Mouse (Mus musculus) kidney, postnatal 10 days (tissue): ENCODE data around the gene Ebp.

ENCODE experiments used
- DNase-seq: peaks from one replicate; pipeline ENCODE4 v3.0.0; 2021; ENCODE audit warnings: mixed read lengths

The Ebp gene

DNA sequence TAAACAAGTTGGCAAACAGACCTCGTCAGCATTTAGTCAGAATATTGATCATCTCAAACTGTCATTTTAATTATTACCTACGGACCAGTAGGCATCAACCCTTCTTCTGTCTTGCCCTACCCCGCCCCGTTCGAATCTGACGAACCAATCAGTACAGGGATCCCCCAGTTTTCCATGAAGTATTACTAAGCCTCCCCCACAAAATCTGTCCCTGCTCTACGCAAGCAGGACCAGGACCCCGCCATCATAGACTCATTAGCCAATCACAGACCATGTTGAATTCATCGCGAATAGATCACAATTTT lies at the start of gene Ebp:
Gene Ebp, minus strand, starts transcription at position 94 of the 305 bp plus-strand sequence.
- DNase-seq, result no peak

DNA sequence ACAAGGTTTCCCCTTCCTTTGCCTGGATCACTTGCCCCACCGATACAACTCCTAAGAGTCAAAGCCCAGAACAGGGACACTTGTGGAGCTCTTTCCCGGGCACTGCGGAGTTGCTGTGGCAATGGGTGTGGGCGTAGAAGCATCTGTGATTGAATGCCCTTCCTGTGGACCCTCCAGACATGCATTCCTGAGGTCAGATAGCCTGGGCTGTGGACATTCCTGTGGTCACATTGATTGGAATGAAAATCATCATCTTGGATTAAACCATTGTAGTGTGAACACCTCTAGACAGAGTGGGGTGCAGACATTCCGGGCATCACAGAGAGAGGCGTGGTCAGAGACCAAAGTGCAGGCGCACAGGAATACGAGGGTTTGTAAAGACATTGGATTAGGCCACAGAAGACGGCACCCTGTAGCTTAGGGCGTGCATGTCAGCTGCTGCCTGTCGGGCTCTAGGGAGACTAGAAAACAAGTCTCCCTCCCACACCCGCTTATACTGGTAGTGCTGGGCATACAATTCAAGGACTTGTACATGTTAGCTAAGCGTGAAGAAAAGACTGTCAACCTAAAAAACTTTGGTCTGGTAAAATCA lies 45.6 kb upstream of the Ebp start:
- no peak for DNase-seq

DNA sequence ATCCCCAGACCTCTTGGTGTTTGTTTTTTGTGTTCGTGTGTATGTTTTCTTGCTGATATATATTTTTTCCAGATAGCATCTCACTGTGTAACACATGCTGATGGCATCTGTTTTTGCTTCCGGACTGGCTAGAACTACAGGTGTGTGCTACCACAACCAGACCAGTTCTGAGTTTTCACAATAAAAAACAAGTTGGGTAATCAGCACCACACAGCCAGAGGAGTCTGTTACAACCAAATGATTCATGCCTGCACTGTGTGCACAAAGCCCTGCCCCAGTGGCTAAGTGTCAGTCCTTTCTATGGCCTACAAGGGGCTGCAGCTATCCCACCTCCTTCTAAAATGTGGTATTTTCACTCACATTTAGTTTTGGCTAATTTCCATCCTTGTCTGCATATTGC lies 43.4 kb upstream of the Ebp start:
- no peak for DNase-seq

DNA sequence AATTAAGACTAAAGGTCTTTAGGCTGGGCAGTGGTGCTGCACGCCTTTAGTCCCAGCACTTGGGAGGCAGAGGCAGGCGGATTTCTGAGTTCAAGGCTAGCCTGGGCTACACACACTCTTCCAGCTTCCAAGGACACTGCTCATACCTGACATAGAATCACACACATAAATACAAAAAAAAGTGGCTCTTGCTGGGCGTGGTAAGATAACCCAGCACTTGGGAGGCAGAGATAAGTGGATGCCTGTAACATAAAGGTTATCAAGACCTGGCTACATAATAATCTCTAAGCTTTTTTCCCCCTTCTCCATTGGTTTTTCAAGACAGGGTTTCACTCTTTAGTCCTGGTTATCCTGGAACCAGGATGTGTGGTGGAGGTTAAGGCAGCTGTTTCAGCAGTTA lies 40.3 kb upstream of the Ebp start:
- DNase-seq, result no peak

DNA sequence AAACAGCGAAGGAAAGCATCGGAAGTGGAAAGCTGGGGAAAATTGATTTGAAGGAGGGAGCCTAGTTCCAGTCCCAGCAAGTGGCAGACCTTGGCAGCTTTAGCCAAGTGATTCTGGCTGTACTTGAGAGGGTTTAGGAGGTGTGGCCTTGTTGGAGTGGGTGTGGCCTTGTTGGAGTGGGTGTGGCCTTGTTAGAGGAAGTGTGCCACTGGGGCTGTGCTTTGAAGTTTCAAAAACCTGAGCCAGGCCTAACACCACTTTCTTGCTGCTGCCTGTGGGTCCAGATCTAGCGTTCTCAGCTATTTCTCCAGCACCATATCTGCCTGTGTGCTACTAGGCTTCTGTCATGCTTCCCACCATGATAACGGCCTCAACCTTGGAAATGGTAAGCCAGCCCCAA lies 37.0 kb upstream of the Ebp start:
- no peak for DNase-seq

DNA sequence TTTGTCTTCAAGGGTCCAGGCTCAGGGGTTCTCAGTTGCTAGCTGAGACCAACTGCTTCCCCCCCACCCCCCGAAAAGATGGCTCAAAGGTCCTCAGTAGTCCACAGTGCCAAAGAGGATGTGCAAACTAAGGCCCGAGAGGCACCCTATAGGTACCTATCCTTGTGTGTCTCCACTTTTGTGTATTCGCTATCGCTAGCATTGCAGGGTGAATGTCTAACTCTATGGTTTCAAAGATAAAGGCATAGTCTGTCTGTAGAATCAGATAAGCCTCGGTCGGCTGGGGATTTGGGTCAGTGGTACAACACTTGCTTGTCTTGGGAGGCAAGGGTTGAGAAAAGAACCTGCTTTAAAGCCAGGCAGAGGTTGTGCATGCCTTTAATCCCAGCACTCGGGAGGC lies 30.2 kb upstream of the Ebp start:
- DNase-seq, result no peak

DNA sequence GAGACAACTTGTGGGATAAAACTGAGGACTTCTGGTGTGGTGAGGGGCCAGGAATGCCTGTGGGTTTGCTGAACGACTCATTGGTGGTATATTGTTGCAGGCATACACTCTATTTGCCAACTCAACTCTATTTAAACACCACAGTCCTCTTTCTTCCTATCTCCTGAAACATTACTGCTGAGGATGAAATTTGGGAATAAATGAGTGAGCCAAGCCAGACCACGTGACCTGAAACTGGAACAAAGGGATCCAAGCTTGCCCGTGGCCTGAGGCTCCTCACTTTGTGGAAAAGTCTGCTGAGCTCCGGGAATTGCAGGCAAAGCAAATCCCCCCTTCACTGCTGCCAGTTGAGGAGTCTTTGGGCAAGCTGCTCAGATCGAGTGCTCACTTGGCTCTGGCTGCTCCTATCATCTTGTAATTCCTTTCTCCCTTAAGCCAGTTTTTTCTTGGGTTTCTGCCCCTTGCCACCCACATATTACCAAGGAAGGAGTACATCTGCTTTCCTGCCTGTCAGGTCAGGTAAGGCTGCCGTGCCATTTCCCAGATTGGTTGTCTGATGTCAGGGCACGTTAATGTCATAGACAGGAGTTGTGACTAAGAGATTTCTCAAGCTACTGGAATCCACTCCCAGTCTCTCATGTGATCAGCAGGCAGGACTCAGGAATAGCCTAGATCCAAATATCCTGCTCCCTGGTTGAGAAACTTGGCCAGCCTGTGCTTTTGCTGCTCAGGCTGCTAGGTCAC lies 29.5 kb upstream of the Ebp start:
- DNase-seq, result no peak

DNA sequence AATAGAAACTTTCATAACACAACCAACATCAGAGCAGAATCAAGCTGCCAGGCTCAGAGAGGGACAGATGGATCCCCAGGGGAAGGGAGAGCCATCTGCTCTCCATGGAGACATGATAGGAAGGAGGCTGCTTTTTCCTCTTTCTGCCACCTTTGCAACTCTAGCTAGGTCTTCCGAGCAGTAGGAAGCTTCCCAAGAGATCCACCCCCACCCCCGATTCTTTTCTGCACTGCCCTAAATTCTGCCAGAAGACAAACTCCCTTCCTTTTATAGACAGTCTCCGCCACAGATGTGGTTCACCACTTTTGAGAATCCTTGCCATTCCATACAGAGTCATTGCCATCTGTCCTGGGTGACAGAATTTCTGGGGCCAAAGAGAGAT lies 29.0 kb upstream of the Ebp start:
- DNase-seq, result no peak

DNA sequence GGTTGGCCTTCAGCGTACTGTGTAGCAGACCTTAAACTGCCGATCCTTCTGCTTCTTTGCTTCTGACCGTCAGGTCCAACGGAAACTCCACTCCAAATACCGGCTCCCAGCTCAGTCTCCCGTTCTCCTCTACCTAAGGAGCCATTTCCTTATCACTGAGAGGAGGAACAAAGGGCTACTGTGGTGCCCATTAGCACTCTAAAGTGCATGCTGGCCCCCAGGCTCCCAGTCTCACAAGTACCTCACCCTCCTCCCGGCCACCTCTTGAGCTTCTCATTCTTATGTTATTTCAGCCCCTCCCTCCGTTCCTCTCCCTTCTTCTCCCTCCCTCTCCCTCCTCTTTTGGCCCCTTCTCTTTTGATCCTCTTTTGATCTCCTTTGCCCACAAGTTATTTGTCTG lies 26.3 kb upstream of the Ebp start:
- no peak for DNase-seq

DNA sequence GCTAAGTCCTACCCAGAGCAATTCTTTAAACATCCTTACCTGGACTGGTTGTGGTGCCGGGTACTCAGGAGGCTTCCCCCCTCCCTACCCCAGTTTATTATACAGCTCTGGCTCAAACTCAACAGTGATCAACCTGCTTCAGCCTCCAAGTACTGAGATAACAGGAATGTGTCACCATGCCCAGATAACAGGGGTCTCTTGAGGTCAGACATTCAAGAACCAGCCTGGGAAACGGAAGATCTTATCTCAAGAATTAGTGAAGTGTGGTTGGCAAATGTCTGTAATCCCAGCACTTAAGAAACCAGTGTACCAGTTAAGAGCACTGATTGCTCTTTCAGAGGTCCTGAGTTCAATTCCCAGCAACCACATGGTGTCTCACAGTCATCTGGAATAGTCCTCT lies 24.8 kb upstream of the Ebp start:
- DNase-seq, result no peak

DNA sequence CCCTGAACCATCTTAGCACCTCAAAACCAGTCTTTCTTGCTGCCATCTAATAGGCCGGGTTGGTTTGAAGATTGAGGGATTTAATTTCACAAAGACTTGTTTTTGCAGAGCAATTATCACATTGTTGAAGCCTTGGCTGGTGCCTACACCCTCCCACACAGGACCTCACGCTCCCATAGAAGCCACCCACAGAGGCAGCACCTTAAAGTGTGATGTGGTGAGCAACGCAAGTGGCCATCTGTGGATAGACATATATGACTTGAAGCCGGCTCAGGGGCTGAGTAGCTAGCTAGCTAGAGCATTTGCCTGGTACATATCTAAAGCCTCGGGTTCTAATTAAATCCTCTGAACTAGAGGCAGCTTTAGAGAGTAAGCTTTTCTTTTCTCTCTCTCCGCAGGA lies 24.1 kb upstream of the Ebp start:
- no peak for DNase-seq

DNA sequence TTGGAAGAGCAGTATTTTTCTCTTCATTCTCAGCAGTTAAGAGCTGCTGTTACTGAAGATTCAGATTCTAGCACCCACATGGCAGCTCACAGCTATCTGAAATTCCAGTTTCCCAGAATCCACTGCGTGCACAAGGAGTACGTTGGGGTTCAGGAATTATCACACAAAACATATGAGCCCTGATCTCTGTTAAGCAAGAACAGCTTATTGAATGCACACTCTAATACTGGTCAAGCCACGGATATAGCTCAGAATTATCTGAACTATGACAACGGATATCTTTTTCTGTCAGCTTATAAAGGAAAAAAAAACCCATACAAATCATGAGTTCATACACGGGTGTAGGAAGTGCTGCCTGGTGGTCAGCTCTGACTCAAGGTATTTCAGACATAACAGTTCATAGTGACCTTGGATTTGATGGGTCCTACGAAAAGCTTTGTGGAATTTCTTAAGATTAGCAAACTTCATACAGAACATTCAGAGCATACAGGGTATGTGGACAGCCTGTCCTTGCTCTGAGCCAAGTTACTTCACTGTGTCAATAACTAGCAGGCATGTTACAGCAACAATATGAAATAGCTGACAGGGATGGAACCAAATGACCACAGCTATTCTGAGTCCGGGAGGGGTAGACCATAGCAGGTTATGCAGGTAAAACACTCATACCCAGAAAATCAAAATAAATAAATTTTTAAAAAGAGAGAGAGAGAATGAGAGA lies 18.3 kb upstream of the Ebp start:
- no peak for DNase-seq

DNA sequence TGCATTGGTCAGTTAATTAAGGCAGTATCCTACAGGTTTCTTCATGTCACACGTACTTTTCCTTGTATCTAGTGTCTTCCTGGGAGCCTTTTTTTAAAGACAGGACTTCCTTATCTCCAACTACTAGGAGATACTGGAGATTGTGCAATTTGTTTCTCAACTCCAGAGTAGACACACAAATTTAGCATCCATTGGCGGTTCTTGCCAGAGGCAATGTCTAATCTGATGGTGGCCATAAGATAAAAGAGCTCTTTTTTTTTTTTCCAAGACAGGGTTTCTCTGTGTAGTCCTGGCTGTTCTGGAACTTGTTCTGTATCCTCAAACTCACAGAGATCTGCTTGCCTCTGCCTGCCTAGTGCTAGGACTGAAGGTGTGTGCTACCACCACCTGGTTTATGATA lies 16.4 kb upstream of the Ebp start:
- no peak for DNase-seq

DNA sequence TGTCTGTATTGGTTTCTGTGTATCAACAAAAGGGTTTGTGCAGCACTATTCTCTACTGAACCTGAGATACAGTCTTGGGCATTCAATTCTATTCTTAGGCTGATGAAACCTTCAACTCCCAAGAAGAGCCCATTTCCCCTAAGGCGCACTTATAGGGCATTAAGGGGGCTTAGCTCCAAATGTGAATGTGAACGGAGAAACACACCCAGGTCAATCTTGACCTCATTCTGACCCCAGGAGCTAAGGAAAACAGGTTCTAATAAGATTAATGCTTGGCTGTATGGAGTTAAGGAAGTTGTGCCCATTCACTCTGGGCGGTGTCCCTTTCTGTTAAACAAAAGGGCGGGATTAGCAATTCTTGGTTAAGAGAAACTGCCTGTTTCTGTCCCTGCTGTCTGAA lies 13.9 kb upstream of the Ebp start:
- no peak for DNase-seq

DNA sequence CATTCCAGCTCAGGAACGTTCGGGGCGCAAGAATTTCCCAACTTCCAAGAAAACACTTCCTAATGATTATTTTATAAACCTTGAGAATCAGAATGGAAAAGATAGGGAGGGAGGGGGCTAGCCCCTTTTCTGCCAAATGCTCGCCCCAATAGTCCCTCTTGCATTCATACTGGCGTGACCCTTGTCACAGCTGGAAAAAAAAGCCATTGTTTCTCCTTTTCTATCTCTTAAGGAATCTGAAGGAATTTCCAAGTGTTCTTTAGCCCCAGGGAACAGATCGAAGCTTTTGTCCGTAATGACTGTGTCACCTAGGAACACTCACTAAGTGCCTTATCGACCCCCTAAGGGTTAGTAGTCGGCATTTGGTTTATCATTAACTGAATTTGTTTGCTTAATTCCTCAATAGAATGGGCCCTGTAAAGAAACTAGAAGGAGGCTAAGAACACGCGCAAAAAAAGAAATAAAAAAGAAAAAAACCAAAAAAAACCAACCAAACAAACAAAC lies 13.4 kb upstream of the Ebp start:
- DNase-seq, result no peak

DNA sequence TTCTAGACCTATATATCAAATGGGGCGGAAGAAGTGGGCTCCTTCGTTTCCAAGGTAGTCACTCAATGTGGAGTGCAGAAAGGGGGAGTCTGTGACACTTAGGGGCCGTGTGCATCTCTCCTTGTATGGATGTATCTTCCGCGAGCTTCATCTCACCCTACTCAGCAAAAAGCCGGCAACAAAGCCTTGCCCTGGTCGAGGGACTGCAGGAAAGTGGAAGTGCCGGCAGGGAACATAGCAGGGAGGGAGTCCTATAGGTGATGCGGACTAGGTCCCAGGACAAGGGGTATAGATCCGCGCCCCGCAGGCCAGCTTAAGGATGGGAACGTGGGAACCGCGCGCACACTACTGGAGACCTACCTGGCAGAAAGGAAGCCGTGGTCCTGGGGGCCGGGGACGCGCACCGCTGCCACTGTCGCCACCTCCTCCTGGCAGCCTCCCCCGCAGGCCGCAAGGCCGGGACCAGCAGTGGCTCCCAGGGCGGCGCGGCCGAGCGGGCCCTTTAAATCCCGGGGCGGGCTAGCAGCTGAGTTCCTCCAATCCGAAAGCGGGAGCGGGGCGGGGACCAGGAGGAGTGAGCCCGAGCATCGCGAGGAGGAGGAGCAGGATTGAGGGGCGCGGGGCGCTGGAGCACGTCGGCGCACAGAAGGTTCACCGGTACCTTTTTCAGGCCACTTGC lies 12.8 kb upstream of the Ebp start, which contains the start of gene Porcn:
Gene Porcn, minus strand, starts transcription at position 511 of the 679 bp plus-strand sequence.
- peak; percentile 90 for DNase-seq

DNA sequence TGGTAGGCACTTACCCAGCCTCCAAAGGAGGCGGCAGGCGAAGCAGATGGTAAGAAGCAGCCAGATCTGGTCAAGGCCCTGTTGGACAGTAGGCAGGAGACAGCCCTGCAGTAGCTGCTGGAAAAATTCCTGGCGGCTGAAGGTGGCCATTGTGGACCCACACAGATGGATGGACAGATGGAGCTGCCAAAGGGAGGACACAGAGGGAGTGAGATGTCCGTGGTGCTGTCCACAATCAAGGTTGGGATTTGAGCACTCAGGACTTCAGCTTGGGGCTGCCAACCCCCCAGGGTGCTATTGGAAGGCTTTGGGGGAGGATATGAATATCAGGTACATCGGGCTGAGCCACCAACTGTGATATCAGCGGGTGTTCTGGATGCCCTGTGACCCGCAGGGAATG lies 12.2 kb upstream of the Ebp start:
- DNase-seq, result no peak

DNA sequence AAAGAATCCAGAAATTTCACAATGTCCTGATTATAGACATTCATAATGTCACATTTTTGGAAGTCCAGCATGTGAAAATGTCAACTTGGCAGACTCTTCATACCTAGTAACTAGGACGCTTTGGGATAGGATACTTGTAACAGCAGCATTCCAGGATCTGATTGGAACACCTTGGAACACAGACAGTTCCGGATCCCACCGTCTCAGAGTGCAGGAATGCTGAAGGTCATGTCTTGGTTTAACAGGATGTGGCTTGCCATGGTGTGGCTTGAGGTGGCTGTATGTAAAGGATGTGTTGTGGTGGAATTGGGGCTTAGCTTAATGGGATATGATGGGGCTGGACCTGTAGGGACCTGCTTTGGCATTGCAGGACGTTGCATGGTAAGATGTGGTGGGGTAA lies 11.8 kb upstream of the Ebp start:
- DNase-seq, result no peak

DNA sequence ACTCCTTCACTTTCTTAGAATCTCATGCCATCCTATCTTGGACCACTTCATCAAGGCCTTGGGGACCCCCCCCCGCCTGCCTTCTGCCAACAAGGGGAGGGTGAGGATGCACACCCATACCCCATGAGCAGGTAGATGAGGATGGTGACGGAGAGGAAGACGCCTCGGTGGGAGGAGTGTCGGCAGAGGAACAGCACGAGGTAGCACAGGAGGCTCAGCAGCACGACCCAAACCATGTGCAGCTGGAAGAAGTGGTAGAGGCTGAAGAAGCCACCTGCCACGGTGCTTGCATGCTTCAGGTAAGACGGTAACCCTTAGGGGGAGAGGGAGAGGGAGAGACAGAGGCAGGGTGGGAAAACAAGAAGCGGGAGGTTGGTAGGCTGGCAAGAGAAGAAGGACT lies 10.8 kb upstream of the Ebp start:
- no peak for DNase-seq

DNA sequence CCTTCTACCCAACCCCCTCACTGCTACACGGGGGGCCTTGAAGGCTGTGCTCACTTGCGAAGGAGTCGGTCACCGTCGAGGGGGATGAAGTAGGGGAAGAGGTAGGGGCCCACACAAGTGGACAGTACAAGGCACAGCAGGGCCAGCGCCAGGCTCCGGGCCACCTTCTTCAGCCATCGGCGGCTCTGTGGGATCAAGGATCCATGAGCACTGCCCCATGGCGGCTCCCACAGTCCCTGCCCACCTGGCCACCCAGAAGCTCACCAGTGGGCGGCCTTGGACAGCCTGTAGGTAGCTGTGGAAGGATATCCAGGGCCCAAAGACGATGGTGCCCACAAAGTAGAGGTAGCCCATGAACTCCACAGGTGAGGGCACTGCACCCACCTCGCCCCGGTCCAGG lies 9.8 kb upstream of the Ebp start:
- no peak for DNase-seq

DNA sequence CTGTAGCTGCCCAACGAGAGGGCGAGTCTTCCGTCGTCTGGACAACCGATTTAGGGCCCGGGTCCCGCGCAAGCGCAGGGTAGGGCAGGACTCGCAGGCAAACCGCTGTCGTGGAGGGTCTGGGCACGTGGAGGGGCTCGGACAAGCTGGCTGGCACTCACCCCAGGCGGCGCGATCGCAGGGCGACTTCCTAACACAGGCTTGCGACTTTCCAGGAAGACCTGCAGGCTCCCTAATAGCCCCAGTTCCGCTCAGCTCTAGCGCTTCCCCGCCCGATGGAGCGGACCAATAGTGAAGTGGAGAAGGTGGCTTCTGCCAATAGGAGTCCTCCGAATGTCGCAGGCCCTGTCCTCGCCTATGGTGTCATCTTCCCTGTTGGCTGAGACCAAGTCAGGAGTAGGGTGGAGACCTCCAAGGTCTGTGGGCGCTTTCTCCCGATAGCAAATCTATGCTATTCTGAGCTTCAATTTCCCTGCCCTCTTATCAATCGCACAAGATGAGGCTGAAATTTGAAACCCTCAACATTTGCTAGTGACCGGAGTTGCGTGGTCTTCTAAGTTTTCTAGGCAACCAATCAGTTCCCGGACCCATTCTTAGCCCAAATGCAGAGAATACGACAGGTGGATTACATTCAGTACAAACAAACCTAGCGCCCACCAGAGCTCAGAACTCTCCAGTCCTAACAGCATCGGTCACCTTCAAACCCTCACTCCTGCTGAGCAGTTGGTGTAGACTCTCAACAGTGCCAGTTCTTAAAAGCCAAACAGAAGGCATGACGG lies 483 bp downstream of the Ebp start:
- peak; percentile 83 for DNase-seq

DNA sequence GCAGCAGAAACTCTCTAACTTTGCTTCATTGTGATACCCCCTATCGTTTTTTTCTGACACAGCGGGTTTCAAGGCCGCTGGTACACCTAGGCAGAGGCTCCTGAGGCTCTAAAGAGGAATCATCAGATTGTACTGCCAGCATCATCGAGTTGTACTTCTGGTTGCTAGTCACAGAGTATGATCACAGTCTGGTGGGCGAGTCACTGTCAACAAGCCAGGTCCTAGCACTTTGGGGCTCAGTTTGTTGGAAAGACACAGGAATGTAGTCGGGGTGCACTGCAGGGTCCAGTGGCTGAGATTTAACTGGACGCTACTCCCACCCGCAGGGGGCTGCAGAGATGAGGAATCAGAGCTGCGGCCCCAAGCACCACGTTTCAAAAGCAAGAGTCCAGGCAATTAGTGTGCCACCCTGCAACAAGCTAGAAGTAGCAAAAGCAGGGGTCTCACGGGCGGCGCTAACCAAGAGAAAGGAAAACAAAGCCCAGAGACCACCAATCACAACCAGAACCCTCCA lies 1.1 kb downstream of the Ebp start:
- DNase-seq, result peak; percentile 27
